Mouse (Mus musculus): ENCODE results near the gene Nsl1. TPM values are rescaled to one million over a fixed set of nuclear protein-coding genes. Genes with fewer than 3 reads are reported as not detected.
A peak's percentile ranks its signal among the peaks of the same experiment; 100 is the strongest.

Nsl1 gene
- polyA plus RNA-seq, 1 experiment, result 0.49 TPM

DNA sequence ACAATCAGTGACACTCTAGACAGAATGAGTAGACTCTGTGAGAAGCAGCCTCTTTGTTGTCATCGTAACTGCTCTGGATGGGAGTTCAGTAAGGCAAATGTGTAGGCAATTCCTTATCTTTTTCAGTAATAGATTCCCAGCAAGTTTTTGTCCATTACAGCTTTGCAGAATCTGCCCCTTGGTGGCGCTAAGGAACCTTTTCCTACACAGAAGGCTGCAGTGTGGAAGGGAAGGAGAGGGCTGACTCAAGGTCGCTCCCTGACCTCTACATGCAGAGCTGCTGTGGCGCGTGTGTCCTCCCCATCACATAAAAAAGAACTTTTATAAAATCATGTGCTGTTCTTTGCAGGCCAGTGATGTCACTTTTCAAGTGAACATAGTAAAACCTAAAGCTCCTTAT is 5.6 kb downstream of the Nsl1 start:
- WGBS, result 85% methylated on average over 5 of the region's 5 CpGs
- DNase-seq, result no peak

GRCm38 (mm10) chr1:191070259-191070658 is 7.4 kb downstream of the Nsl1 start:
- Histone ChIP-seq H3K4me1 (ENCODE audit: control insufficient read depth, insufficient read depth, low read length) (0 out of 2 replicates have a peak, but pooled peaks cover 2% of the 10 kb centered on the region), H3K4me3 (replicated peaks; ENCODE audit: extremely low read depth, low read depth, low read length) (no peak overlapping the region)
- TF ChIP-seq POLR2A (IDR thresholded peaks at IDR 0.05; ENCODE audit: borderline replicate concordance, extremely low read depth, low read depth, low read length) (no peak), CTCF (IDR thresholded peaks at IDR 0.05; ENCODE audit: insufficient read depth, low read length) (no peak)
- 87% methylated on average over 4 of the region's 4 CpGs for WGBS
- DNase-seq, result no peak

More for the DNA sequence above, 5.6 kb downstream of the Nsl1 start:
- no peak for TF ChIP-seq POLR2A (IDR thresholded peaks at IDR 0.05; ENCODE audit: borderline replicate concordance, extremely low read depth, low read depth, low read length)
- TF ChIP-seq CTCF (IDR thresholded peaks at IDR 0.05; ENCODE audit: insufficient read depth, low read length), result no peak
- no peak overlapping the region for H3K4me3 ChIP-seq (replicated peaks; ENCODE audit: extremely low read depth, low read depth, low read length)
- no peaks in the 10 kb centered on the region for H3K4me1 ChIP-seq (ENCODE audit: control insufficient read depth, insufficient read depth, low read length)

GRCm38 (mm10) chr1:191071613-191072012 is 8.8 kb downstream of the Nsl1 start:
- Histone ChIP-seq H3K4me3 (replicated peaks; ENCODE audit: extremely low read depth, low read depth, low read length) (no peak overlapping the region), H3K4me1 (ENCODE audit: control insufficient read depth, insufficient read depth, low read length) (0 out of 2 replicates have a peak, but pooled peaks cover 3% of the 10 kb centered on the region)
- TF ChIP-seq POLR2A (IDR thresholded peaks at IDR 0.05; ENCODE audit: borderline replicate concordance, extremely low read depth, low read depth, low read length) (no peak), CTCF (IDR thresholded peaks at IDR 0.05; ENCODE audit: insufficient read depth, low read length) (no peak)
- no peak for DNase-seq
- 80% methylated on average over 6 of the region's 6 CpGs for WGBS

DNA sequence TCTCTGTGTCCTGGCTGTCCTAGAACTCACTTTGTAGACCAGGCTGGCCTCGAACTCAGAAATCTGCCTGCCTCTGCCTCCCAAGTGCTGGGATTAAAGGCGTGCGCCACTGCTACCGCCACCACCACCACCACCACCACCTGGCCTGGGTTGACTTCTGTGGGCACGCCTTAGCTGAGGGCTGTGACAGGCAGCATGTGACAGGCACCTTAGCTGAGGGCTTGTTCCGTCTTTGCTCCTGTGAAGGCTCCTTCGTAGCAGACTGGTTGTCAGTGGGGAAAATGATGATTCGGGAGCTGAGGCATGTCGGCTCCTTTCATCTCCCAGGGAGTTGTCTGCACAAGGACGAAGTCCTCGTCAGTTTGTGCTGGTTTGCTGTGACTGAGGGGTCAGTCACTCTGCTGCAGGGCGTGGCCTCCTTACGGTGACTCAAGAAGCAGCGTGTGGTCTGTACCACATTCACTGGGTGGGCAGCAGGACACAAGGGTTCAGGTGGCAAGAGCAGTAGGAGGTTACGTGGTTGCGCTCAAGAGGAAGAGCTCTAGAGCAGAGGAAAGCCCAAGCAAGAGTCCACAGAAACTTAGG is 9.6 kb downstream of the Nsl1 start:
- TF ChIP-seq CTCF (IDR thresholded peaks at IDR 0.05; ENCODE audit: insufficient read depth, low read length) (no peak), POLR2A (IDR thresholded peaks at IDR 0.05; ENCODE audit: borderline replicate concordance, extremely low read depth, low read depth, low read length) (no peak)
- Histone ChIP-seq H3K4me1 (ENCODE audit: control insufficient read depth, insufficient read depth, low read length) (0 out of 2 replicates have a peak, but pooled peaks cover 3% of the 10 kb centered on the region), H3K4me3 (replicated peaks; ENCODE audit: extremely low read depth, low read depth, low read length) (no peak overlapping the region)
- no peak for DNase-seq
- 88% methylated on average over 16 of the region's 16 CpGs for whole genome bisulfite sequencing

DNA sequence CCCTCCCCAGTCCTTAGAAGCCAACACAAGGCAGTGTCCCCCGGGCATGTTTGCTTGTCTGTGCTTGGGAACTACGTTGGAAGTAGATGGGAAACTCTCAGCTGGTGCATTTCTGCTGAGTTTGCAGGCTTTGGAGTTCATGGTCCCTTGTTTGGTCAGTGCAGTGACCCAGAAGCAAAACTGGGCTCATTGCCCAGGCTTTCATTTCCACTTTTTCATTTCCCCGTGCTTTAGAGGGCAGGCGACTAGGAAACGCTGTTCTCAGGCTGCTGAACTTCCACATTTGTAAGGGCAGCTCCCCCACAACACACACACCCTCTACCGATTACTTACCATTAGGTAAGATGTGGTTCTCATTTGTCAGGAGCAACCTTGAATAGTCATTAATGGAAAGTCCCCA is 10.2 kb downstream of the Nsl1 start:
- 0 out of 2 replicates have a peak, but pooled peaks cover 3% of the 10 kb centered on the region for H3K4me1 ChIP-seq (ENCODE audit: control insufficient read depth, insufficient read depth, low read length)
- 39% methylated on average over 6 of the region's 6 CpGs for WGBS
- DNase-seq, result no peak
- TF ChIP-seq POLR2A (IDR thresholded peaks at IDR 0.05; ENCODE audit: borderline replicate concordance, extremely low read depth, low read depth, low read length) (no peak), CTCF (IDR thresholded peaks at IDR 0.05; ENCODE audit: insufficient read depth, low read length) (no peak)
- H3K4me3 ChIP-seq (replicated peaks; ENCODE audit: extremely low read depth, low read depth, low read length), result no peak overlapping the region

DNA sequence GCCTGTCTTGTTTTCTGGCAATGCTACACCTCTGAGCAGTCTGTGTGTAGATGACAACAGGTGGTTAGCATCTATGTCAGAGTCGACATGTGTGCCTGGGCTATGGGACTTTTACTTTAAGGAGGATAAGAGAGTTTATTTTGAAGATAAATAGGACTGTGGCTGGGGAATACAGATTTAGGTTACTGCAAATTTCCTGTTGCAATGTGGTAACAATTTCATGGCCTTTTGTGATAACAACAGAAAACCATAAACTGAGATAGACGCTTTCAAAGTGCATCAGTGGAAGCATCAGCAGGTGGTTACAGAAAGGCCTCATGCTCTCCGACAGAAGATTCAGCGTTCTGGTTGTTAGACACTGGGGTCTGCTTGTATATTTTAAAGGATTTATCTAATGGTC is 10.7 kb downstream of the Nsl1 start:
- TF ChIP-seq POLR2A (IDR thresholded peaks at IDR 0.05; ENCODE audit: borderline replicate concordance, extremely low read depth, low read depth, low read length) (no peak), CTCF (IDR thresholded peaks at IDR 0.05; ENCODE audit: insufficient read depth, low read length) (no peak)
- Histone ChIP-seq H3K4me1 (ENCODE audit: control insufficient read depth, insufficient read depth, low read length) (0 out of 2 replicates have a peak, but pooled peaks cover 3% of the 10 kb centered on the region), H3K4me3 (replicated peaks; ENCODE audit: extremely low read depth, low read depth, low read length) (no peak overlapping the region)
- WGBS, result 78% methylated on average over 4 of the region's 4 CpGs
- no peak for DNase-seq

DNA sequence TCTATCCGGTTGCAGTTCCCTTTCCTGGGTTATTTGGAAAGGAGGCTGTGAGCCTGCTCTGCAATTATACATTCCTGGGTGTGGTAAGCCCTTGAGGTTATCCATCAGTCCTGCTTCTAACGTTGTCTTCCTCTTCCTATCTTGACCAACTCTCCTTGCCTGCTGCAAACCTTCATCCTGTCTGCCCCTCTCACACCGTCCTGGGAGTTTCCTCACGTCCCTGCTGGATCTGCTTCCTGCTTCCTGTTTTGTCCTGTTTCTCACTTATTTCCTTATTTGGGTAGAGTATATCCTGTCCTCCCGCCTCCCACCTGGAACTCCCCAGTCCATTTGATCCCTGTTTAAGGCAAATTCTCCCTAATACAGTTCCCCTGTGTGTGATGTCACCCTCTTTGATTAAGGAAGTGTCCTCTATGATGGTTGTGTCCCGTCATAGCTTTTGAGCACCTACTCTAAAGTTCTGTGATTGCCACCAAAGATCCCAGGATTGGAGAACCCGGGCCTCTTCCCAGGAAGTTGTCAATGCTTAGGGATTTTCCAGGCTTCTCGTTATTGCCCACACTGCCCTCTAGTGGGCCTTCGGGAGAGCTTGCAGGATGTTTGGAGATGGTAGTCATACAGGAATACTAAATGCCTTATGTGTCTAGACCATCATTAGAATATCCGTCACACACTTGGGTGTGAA is 12.5 kb downstream of the Nsl1 start:
- peak overlapping the region; percentile 40 for H3K4me3 ChIP-seq (replicated peaks; ENCODE audit: extremely low read depth, low read depth, low read length)
- H3K4me1 ChIP-seq (ENCODE audit: control insufficient read depth, insufficient read depth, low read length), result 0 out of 2 replicates have a peak, but pooled peaks cover 3% of the 10 kb centered on the region
- WGBS, result 18% methylated on average over 10 of the region's 10 CpGs
- peak; percentile 67 for TF ChIP-seq CTCF (IDR thresholded peaks at IDR 0.05; ENCODE audit: insufficient read depth, low read length)
- peak; percentile 62; the same call in 1 of the 2 replicates for TF ChIP-seq POLR2A (IDR thresholded peaks at IDR 0.05; ENCODE audit: borderline replicate concordance, extremely low read depth, low read depth, low read length)
- DNase-seq, result peak; percentile 54

DNA sequence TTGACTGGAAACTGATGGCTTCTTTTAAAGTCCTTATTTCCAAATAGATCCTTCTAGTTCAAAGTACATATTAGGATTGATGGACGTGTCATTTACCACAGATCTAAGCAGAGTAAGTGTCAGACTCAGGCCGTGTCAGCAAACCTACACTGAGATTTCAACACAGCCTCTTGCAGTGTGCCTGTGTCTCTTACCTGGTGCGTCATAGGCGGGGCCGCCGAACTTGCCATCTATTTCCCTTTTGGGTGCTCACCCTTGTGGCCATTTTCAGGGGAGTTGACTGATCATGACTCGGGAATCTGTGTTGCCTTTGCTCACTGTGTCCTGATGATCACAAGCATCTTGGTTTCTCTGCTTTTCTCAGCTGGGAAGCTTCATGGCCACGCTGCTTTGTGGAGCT is 20.4 kb downstream of the Nsl1 start:
- H3K4me1 ChIP-seq (ENCODE audit: control insufficient read depth, insufficient read depth, low read length), result no peaks in the 10 kb centered on the region
- WGBS, result 79% methylated on average over 8 of the region's 8 CpGs
- no peak for DNase-seq
- no peak overlapping the region for H3K4me3 ChIP-seq (replicated peaks; ENCODE audit: extremely low read depth, low read depth, low read length)
- TF ChIP-seq POLR2A (IDR thresholded peaks at IDR 0.05; ENCODE audit: borderline replicate concordance, extremely low read depth, low read depth, low read length), result no peak
- no peak for TF ChIP-seq CTCF (IDR thresholded peaks at IDR 0.05; ENCODE audit: insufficient read depth, low read length)

- 65% methylated on average over 5 of the region's 5 CpGs for WGBS
- peak; percentile 47 for DNase-seq
- Histone ChIP-seq H3K4me3 (replicated peaks; ENCODE audit: extremely low read depth, low read depth, low read length) (no peak overlapping the region), H3K4me1 (ENCODE audit: control insufficient read depth, insufficient read depth, low read length) (no peaks in the 10 kb centered on the region)
- TF ChIP-seq CTCF (IDR thresholded peaks at IDR 0.05; ENCODE audit: insufficient read depth, low read length), result peak; percentile 53
- TF ChIP-seq POLR2A (IDR thresholded peaks at IDR 0.05; ENCODE audit: borderline replicate concordance, extremely low read depth, low read depth, low read length), result no peak
Measured at GRCm38 (mm10) chr1:191084951-191085559, 22.2 kb downstream of the Nsl1 start.
